Mouse (Mus musculus) skeletal muscle tissue, postnatal 0 days (tissue): ENCODE results near the gene Vmn1r226. TPM values are rescaled to one million over a fixed set of nuclear protein-coding genes. Genes with fewer than 3 reads are reported as not detected.

Experiments
- polyA plus RNA-seq: library from polyadenylated mRNA; unstranded; fragments of >200 nt; fragmentation: Nextera tagmentation; extraction: Ambion mirVana; gene quantifications from 2 replicates; pipeline ENCODE4 v1.2.1, GENCODE M21; 2015

Vmn1r226 gene
- not detected in 2 replicates for polyA plus RNA-seq

GRCm38 (mm10) chr17:20682543-20682942 is at the start of gene Vmn1r226:
TSS of gene Vmn1r226 (plus strand) at chr17:20682843.

GRCm38 (mm10) chr17:20729543-20729942 is 46.9 kb downstream of the Vmn1r226 start, which contains the start of gene Vmn1r227:
TSS of gene Vmn1r227 (plus strand) at chr17:20729843.

Other genes with a start within 250 kb of the Vmn1r226 start
- gene Vmn2r108, start 201.5 kb upstream of the Vmn1r226 start, polyA plus RNA-seq: not detected in 2 replicates
- gene Vmn1r225, start 184.7 kb upstream of the Vmn1r226 start, polyA plus RNA-seq: not detected in 2 replicates
- not detected in 2 replicates for gene Vmn2r109, start 118.1 kb upstream of the Vmn1r226 start, polyA plus RNA-seq
- not detected in 2 replicates for gene Vmn2r110, start 86.4 kb upstream of the Vmn1r226 start, polyA plus RNA-seq
- gene Fpr-rs3, start 58.0 kb upstream of the Vmn1r226 start, polyA plus RNA-seq: not detected in 2 replicates
- gene Vmn1r227, start 47.0 kb downstream of the Vmn1r226 start, polyA plus RNA-seq: not detected in 2 replicates
- gene Vmn1r228, start 103.3 kb downstream of the Vmn1r226 start, polyA plus RNA-seq: not detected in 2 replicates
- not detected in 2 replicates for gene Vmn1r229, start 128.7 kb downstream of the Vmn1r226 start, polyA plus RNA-seq
- gene Vmn1r230, start 157.6 kb downstream of the Vmn1r226 start, polyA plus RNA-seq: not detected in 2 replicates
- not detected in 2 replicates for gene Vmn1r231, start 222.2 kb downstream of the Vmn1r226 start, polyA plus RNA-seq
- gene Vmn1r232, start 236.9 kb downstream of the Vmn1r226 start, polyA plus RNA-seq: not detected in 2 replicates